Mouse (Mus musculus) liver, embryonic 14.5 days (tissue): ENCODE measurements around the gene Kctd3. TPM values are rescaled to one million over a fixed set of nuclear protein-coding genes. Genes with fewer than 3 reads are reported as not detected.

Source experiments
- ATAC-seq: fragments of 200-750 bp; cut with Nextera tagmentation; 2 replicates; pipeline ENCODE4 v1.8.0; 2017; ENCODE audit warnings: moderate number of reproducible peaks, mild to moderate bottlenecking, moderate library complexity; ENCODE audit not compliant: insufficient read depth
- DNase-seq, 3 experiments: peaks; one replicate each; pipeline ENCODE4 v3.0.0-alpha.2; 2012 to 2013; ENCODE audit warnings: low read depth in 3 of 3, low spot score in 3 of 3
- H3K27ac ChIP-seq: fragments of 300-500 bp; sonication (generic); 2 replicates; pipeline ENCODE4 v1.5.1; 2014; ENCODE audit warnings: moderate library complexity, mild to moderate bottlenecking, control low read depth, inconsistent platforms
- H3K27me3 ChIP-seq: fragments of 300-500 bp; sonication (generic); 2 replicates; pipeline ENCODE4 v1.6.1; 2014; ENCODE audit warnings: mild to moderate bottlenecking, low read length, moderate library complexity; ENCODE audit not compliant: control insufficient read depth, insufficient read depth
- H3K36me3 ChIP-seq: fragments of 300-500 bp; sonication (generic); replicated peaks from 2 replicates; pipeline ENCODE4 v1.6.1; 2014; ENCODE audit warnings: low read depth; ENCODE audit not compliant: control insufficient read depth, insufficient read depth
- H3K4me1 ChIP-seq, 2 experiments: fragments of 200-500 bp in 1 of 2; fragments of 300-500 bp in 1 of 2; sonication (generic) in 1 of 2; replicated peaks; 2 replicates each; pipeline ENCODE4 v1.6.1; 2012 to 2014; ENCODE audit warnings: antibody characterized with exemption in 1 of 2, inconsistent platforms in 1 of 2, low read length in 1 of 2; ENCODE audit not compliant: control insufficient read depth in 2 of 2, insufficient read depth in 2 of 2
- H3K4me2 ChIP-seq: fragments of 300-500 bp; sonication (generic); 2 replicates; pipeline ENCODE4 v1.6.1; 2014; ENCODE audit warnings: low read depth, mild to moderate bottlenecking, control low read depth, moderate library complexity
- H3K4me3 ChIP-seq, 2 experiments: fragments of 200-500 bp in 1 of 2; fragments of 300-500 bp in 1 of 2; sonication (generic) in 1 of 2; 2 replicates each; pipeline ENCODE4 v1.5.1; 2012 to 2014; ENCODE audit warnings: low read depth in 2 of 2, low read length in 2 of 2, mild to moderate bottlenecking in 2 of 2, control low read depth in 1 of 2, inconsistent platforms in 1 of 2, moderate library complexity in 1 of 2; ENCODE audit not compliant: insufficient read depth in 1 of 2
- H3K9ac ChIP-seq: fragments of 300-500 bp; sonication (generic); replicated peaks from 2 replicates; pipeline ENCODE4 v1.6.1; 2014; ENCODE audit warnings: mild to moderate bottlenecking, control low read depth, moderate library complexity
- H3K9me3 ChIP-seq: fragments of 300-500 bp; sonication (generic); 2 replicates; pipeline ENCODE4 v1.6.1; 2016; ENCODE audit warnings: low read length, mixed read lengths; ENCODE audit not compliant: control insufficient read depth
- CTCF ChIP-seq: IDR thresholded peaks from 2 replicates; pipeline ENCODE4 v1.5.1; 2016; ENCODE audit warnings: antibody characterized with exemption, low read depth, control low read depth
- EP300 ChIP-seq: IDR thresholded peaks from 2 replicates; pipeline ENCODE4 v1.6.1; 2016; ENCODE audit warnings: antibody characterized with exemption, low read depth
- WGBS: fragments of 180-500 bp; shearing (Covaris S2); extraction: QIAGEN DNeasy Blood & Tissue Kit; methylation state at CpG from one replicate; pipeline ENCODE4 v1.1.7; 2014; ENCODE audit not compliant: insufficient replicate concordance; 5-methylcytosine and 5-hydroxymethylcytosine counted together
- polyA plus RNA-seq, 2 experiments: library from polyadenylated mRNA; depleted of rRNA in 1 of 2; stranded (reverse) in 1 of 2; unstranded in 1 of 2; fragments of >200 nt; fragmentation: Nextera tagmentation in 1 of 2; extraction: Ambion mirVana in 1 of 2; gene quantifications; 2 replicates each; pipeline versions ENCODE4 v1.2.1 to v1.2.3; 2012 to 2014

The Kctd3 gene
- polyA plus RNA-seq, 2 experiments = 8.9 to 15.8 TPM

GRCm38 (mm10) chr1:189004774-189005173 is 2.9 kb downstream of the Kctd3 start:
- ATAC-seq (no peak), DNase-seq (no peak)
- H3K27me3 ChIP-seq = no peaks in the 10 kb centered on the region
- no peak overlapping the region for H3K4me2 ChIP-seq
- no peaks in the 10 kb centered on the region for H3K9me3 ChIP-seq
- TF ChIP-seq CTCF (no peak), EP300 (no peak)
- H3K36me3 ChIP-seq = peaks cover 4% of the 10 kb centered on the region
- H3K9ac ChIP-seq = no peak overlapping the region
- no peak overlapping the region for H3K4me3 ChIP-seq
- H3K27ac ChIP-seq = no peak overlapping the region
- peaks cover 8 to 15% of the 10 kb centered on the region in 2 experiments for H3K4me1 ChIP-seq
- 76% methylated on average over 1 of the region's 1 CpGs for WGBS

- DNase-seq (no peak), ATAC-seq (no peak)
- no peaks in the 10 kb centered on the region for H3K27me3 ChIP-seq
- TF ChIP-seq CTCF = no peak
- TF ChIP-seq EP300 = no peak
- 84% methylated on average over 12 of the region's 12 CpGs for WGBS
- no peaks in the 10 kb centered on the region for H3K9me3 ChIP-seq
- H3K36me3 ChIP-seq = peaks cover 18% of the 10 kb centered on the region
- H3K4me2 ChIP-seq = no peak overlapping the region
- peaks cover 7 to 11% of the 10 kb centered on the region in 2 experiments for H3K4me1 ChIP-seq
- H3K27ac ChIP-seq = no peak overlapping the region
- H3K9ac ChIP-seq = no peak overlapping the region
- no peak overlapping the region for H3K4me3 ChIP-seq
These were observed 5.8 kb downstream of the Kctd3 start for GRCm38 (mm10) chr1:189001815-189002214.

GRCm38 (mm10) chr1:188999981-189000380 is 7.7 kb downstream of the Kctd3 start:
- WGBS = 84% methylated on average over 10 of the region's 10 CpGs
- Histone ChIP-seq H3K9ac (no peak overlapping the region), H3K4me1 (no peaks in the 10 kb centered on the region), H3K27me3 (no peaks in the 10 kb centered on the region), H3K4me3 (no peak overlapping the region), H3K4me2 (no peak overlapping the region), H3K9me3 (no peaks in the 10 kb centered on the region), H3K27ac (no peak overlapping the region), H3K36me3 (peaks cover 31% of the 10 kb centered on the region)
- TF ChIP-seq CTCF = no peak
- TF ChIP-seq EP300 = no peak
- DNase-seq = no peak
- ATAC-seq = no peak

GRCm38 (mm10) chr1:188997921-188998320 is 9.7 kb downstream of the Kctd3 start:
- no peaks in the 10 kb centered on the region for H3K4me1 ChIP-seq
- ATAC-seq (no peak), DNase-seq (no peak)
- TF ChIP-seq CTCF (no peak), EP300 (no peak)
- H3K9me3 ChIP-seq = no peaks in the 10 kb centered on the region
- H3K4me3 ChIP-seq = no peak overlapping the region
- H3K27ac ChIP-seq = no peak overlapping the region
- H3K27me3 ChIP-seq = no peaks in the 10 kb centered on the region
- peaks cover 31% of the 10 kb centered on the region for H3K36me3 ChIP-seq
- H3K9ac ChIP-seq = no peak overlapping the region
- H3K4me2 ChIP-seq = no peak overlapping the region
- 82% methylated on average over 3 of the region's 3 CpGs for WGBS

GRCm38 (mm10) chr1:188993218-188993617 is 14.4 kb downstream of the Kctd3 start:
- H3K9ac ChIP-seq = no peak overlapping the region
- ATAC-seq (no peak), DNase-seq (peak in 1 of 3 experiments; percentile 29)
- no peak overlapping the region for H3K4me3 ChIP-seq
- H3K4me2 ChIP-seq = no peak overlapping the region
- peaks cover 36% of the 10 kb centered on the region for H3K36me3 ChIP-seq
- no peaks in the 10 kb centered on the region for H3K4me1 ChIP-seq
- H3K27me3 ChIP-seq = no peaks in the 10 kb centered on the region
- TF ChIP-seq EP300 (no peak), CTCF (peak; percentile 64)
- 40% methylated on average over 4 of the region's 4 CpGs for WGBS
- no peak overlapping the region for H3K27ac ChIP-seq
- H3K9me3 ChIP-seq = no peaks in the 10 kb centered on the region
